Mouse (Mus musculus) urinary bladder, postnatal 36 days (tissue): ENCODE data around the gene R3hdml.

Source experiments
- DNase-seq, 2 experiments: peaks; one replicate each; pipeline ENCODE4 v3.0.0; 2022; ENCODE audit warnings: low spot score in 2 of 2, mixed read lengths in 1 of 2

The R3hdml gene

GRCm38 (mm10) chr2:163472466-163472851 is 19.7 kb upstream of the R3hdml start, which contains the start of gene Fitm2:
Gene Fitm2, minus strand, starts transcription at chr2:163472629.
- peak; percentile 95 to 96 for DNase-seq

GRCm38 (mm10) chr2:163480191-163480825 is 11.8 kb upstream of the R3hdml start:
- DNase-seq: no peak

GRCm38 (mm10) chr2:163481539-163482029 is 10.5 kb upstream of the R3hdml start:
- DNase-seq: no peak

- no peak for DNase-seq
Measured at GRCm38 (mm10) chr2:163487360-163487759, 4.8 kb upstream of the R3hdml start.

- no peak for DNase-seq
Measured at GRCm38 (mm10) chr2:163489725-163490291, 2.3 kb upstream of the R3hdml start.

- no peak for DNase-seq
Measured at GRCm38 (mm10) chr2:163490656-163491055, 1.5 kb upstream of the R3hdml start.

- DNase-seq: no peak
Measured at GRCm38 (mm10) chr2:163491351-163491750, 767 bp upstream of the R3hdml start.

GRCm38 (mm10) chr2:163493031-163493430 is 913 bp downstream of the R3hdml start:
- DNase-seq: no peak

- peak; percentile 23 to 41 for DNase-seq
Measured at GRCm38 (mm10) chr2:163493976-163494375, 1.9 kb downstream of the R3hdml start.

GRCm38 (mm10) chr2:163494456-163494855 is 2.3 kb downstream of the R3hdml start:
- DNase-seq: no peak

- DNase-seq: no peak
Measured at GRCm38 (mm10) chr2:163502219-163502618, 10.1 kb downstream of the R3hdml start.

- no peak for DNase-seq
Measured at GRCm38 (mm10) chr2:163503191-163503590, 11.1 kb downstream of the R3hdml start.

GRCm38 (mm10) chr2:163506300-163507004 is 14.3 kb downstream of the R3hdml start, which contains the start of gene Hnf4a:
Gene Hnf4a, plus strand, starts transcription at chr2:163506808.
- no peak for DNase-seq

- no peak for DNase-seq
Measured at GRCm38 (mm10) chr2:163525761-163526243, 33.7 kb downstream of the R3hdml start.

- DNase-seq: no peak
Measured at GRCm38 (mm10) chr2:163527497-163527896, 35.4 kb downstream of the R3hdml start.

- DNase-seq: no peak
Measured at GRCm38 (mm10) chr2:163530418-163530817, 38.3 kb downstream of the R3hdml start.

- DNase-seq: peak; percentile 56 to 77
Measured at GRCm38 (mm10) chr2:163531917-163532316, 39.8 kb downstream of the R3hdml start.

- no peak for DNase-seq
Measured at GRCm38 (mm10) chr2:163533226-163533625, 41.1 kb downstream of the R3hdml start.

- DNase-seq: peak; percentile 79 to 88
Measured at GRCm38 (mm10) chr2:163534958-163535524, 42.9 kb downstream of the R3hdml start.

GRCm38 (mm10) chr2:163537443-163537842 is 45.3 kb downstream of the R3hdml start:
- no peak for DNase-seq

GRCm38 (mm10) chr2:163538410-163538809 is 46.3 kb downstream of the R3hdml start:
- DNase-seq: no peak
